Mouse (Mus musculus) left cerebral cortex, postnatal 4 days (tissue): Measurements from ENCODE around the gene Lgr5. TPM values are rescaled to one million over a fixed set of nuclear protein-coding genes. Genes with fewer than 3 reads are reported as not detected.

ENCODE experiments used
- DNase-seq: peaks from one replicate; pipeline ENCODE4 v3.0.0-alpha.2; 2022
- intact Hi-C: fragments of 180-260 bp; cut with DNase I; formaldehyde crosslinking; loops from one replicate; pipeline ENCODE4 v1.15.1; 2025
- total RNA-seq, 2 experiments: library from RNA; stranded (reverse); gene quantifications; 2 replicates each; pipeline ENCODE4 v1.2.3; 2021

Gene Lgr5
- total RNA-seq, 2 experiments from 2014 or later: 1.1 to 1.4 TPM

DNA sequence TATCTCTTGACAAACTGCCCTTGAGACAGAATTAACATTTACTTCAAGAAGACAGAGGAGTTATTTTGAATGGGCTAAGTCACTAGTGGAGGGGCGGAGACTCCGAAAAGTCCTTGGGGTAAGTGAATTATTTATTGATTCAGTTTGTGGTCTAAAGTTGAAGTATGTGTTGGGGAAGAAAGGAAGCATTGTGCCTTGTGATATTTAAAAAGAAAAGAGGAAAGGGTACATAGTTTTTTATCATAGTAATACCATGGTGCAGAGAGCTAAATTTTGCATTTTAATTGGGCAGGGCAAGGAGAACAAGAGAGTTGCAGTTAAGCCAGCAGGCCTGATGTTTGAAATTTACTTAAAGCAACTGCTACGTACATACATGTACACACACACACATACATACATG is 68.7 kb downstream of the Lgr5 start:
- intact Hi-C loops: no loop called here
- no peak for DNase-seq

DNA sequence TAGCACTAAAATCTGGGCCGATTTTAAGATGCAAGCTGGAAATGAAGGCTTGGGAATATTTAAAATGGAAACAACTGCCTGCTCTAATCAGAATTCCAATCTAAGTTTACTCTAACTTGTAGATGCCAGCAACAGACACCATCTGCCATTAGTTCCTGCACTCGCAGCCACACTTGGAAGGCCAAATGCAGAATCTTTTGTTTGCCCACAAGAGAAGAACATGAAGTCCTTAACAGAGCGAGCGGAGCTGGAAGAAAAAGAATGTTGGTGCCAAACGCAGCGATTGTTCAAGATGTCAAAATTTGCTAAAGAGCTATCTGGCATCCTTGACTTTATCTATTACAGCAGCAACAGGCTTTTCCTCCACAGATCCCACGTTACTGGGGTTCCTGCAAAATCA is 72.1 kb downstream of the Lgr5 start:
- DNase-seq: no peak
- intact Hi-C loops: no loop called here

DNA sequence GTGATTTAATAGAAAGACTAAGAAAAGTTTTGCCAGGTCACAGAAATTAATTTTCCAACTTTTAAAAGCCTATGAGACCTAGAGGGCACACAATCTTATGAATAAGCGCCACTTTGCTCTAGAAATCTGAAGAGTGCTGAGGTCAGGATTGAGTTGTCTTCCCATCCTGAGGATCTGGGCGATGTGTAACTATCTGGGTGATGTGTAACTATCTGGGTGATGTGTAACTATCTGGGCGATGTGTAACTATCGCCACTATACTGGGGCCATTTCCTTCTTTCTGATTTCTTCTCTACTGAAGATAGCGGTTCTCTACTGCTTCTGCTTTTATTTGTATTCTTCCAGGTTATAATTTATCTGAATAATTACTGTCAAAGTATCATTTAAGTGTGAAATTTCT is 76.6 kb downstream of the Lgr5 start:
- intact Hi-C loops: no loop called here
- DNase-seq: no peak

DNA sequence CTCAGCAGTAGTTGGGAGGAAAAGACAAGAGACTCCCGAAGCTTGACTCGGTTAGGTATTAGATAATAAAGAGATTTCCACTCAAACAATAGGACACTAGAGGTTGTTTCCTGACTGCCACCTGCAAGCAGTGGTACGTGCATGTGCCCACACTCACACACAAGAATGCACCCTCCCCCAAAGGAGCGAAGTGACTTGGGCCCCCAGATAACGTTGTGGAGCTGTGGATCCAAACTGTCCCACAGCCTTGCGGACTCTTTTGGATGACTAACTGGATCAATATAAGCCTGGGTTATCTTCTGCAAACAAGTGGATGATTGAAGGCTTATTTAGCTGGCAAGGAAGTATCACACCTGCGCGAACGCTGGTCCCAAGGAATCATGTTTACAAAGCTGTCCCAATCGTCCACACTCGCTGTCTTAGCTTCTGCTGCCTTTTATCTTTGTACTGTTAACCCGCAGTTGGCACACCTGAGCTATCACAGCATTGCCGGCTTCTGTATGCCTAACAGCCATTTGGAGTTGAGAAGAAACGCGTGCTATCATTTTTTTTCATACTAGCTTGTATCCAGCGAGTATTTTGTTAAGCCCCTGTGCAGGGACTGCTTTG is 81.8 kb downstream of the Lgr5 start:
- DNase-seq: no peak
- intact Hi-C loops: no loop called here

DNA sequence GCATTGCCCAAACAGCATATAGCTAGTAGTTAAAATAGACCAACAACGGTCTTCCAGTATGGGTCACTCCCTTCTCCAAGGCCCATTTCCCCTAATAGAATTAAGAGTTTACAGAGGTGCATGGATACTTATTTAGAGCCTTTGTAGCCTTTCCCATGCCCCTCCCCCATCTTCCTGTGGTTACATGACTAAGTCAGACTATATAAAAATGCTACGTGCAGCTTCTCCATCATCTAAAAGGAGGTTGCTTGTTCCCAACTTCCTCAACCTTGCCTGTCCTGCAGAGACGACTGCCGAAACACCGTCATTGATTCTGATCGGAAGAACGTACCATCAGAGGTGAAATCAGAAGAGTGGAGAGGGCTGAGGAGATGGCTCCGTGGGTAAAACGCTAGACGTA is 82.4 kb downstream of the Lgr5 start:
- no peak for DNase-seq

DNA sequence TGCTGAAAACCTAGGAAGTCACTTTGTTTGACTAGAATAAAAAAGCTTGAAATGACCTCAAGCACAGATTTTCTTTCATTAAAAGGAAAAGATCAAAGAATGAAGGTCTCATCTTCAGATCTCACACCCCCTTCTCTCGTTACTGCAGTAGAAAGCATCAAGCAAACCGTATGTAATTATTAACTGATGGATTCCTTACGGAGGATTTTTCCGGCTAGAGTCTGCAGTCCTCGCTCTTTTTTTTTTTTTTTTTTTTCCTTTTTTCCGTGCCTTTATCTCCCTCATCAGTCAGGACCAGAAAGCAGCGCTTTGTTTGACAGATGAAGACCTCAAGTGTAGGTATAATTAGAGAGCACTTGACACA is 93.8 kb downstream of the Lgr5 start:
- DNase-seq: no peak
- intact Hi-C loops: no loop called here

More for the DNA sequence above, 82.4 kb downstream of the Lgr5 start:
- intact Hi-C loops: no loop called here

DNA sequence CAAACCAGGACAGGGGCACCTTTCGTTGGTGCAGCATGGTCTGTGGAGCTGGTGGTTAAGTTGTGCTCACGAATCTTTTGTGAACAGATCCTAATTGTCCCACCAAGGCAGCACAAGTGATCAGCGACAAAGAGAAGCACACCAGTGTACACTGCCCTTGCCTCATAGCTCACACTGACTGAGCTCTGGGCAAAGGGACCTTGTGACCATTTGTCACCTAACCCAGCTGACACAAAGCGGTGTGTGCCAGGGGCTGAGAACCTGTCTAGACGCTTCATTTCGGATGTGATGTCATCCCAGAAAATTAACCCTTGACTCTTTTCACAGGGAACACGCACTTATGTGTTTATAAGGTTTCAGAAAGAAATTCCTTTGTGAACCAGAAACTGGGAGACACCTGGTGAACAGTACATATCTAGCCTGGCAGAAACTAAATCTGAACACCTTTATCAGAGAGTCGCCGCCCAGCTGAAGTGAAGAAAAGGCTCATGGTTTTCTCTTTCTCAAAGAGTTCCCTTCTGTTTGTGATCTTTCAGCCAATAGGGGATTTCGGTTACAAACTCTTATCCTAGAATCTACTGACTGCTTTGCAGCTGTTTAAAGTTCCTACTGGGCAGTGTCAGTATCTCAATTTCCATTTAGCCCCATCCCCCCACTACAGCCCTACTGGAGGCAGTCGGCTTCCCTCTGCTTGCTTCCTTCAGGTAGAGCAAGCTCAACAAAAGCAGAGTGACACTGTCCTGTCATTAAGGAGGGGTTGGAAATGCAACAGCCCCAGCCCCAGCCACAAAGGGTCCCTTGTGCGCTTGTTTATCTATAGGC is 94.4 kb downstream of the Lgr5 start:
- DNase-seq: no peak
- intact Hi-C loops: no loop called here

DNA sequence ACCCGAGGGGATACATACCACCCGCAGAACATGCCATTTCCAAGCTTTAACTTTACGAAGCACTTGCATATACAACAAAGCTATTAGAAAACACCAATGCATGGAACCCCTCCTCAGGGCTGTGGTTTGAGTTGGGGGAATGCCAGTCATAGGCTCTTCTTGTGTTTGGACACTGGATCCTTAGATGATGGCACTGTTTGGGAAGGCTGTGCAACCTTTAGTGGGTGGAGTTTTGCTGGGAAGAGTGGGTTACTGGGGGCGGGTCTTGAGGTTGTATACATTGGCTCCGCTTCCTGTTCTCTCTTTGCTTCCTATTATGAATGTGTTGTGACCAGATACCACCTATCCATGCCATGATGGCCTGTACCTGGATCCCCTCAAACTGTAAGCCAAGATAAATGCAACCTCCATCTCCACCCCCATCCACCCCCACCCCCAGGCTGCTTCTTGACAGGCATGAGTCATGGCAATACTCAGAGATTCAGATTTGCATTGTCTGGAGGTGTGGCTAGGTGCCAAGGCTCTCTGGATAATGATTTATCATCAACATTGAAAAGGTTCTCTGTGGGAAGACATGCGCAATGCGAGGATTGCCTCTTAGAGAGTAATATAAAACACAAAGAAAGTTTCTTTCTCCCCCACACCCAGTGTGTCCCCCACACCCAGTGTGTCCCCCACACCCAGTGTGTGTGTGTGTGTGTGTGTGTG is 95.6 kb downstream of the Lgr5 start:
- DNase-seq: no peak
- intact Hi-C loops: no loop called here

DNA sequence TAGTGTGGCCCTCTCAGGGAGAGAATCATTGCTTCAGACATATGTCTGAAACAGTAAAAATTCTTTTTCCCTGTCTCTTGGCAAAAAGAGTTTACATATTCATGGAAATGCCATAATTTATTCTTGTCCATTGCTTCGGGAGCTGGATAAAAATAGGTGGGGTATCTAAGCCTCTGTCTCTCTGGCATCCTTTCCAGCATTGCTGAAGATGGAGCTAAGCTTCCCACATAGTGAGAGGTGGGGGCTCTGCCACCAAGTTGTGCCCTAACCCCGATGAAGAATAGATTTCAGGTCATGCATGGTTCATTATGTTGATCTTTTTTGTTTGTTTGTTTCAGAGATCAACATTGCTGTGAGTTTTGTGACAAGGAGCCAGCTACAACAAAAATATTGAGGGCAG is 102.0 kb downstream of the Lgr5 start:
- DNase-seq: no peak
- intact Hi-C loops: no loop called here

DNA sequence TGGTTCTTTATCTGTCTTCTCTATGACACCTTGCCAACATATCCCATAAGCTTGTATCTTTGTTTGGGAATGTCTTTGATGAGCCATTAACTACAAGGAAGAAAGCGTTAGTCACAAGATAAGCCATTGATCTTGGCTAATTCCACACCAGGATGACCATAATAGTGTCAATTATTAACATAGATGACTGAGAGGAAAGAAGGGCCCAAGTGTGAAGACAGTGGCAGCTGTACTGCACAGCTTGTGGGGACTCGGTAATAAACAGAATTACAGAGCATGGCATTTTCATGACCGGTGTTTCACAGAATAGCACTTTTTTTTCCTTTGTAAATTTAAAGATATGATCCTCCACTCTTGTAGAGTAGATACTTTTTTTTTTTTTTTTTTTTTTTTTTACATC is 102.9 kb downstream of the Lgr5 start:
- intact Hi-C loops: no loop called here
- no peak for DNase-seq

DNA sequence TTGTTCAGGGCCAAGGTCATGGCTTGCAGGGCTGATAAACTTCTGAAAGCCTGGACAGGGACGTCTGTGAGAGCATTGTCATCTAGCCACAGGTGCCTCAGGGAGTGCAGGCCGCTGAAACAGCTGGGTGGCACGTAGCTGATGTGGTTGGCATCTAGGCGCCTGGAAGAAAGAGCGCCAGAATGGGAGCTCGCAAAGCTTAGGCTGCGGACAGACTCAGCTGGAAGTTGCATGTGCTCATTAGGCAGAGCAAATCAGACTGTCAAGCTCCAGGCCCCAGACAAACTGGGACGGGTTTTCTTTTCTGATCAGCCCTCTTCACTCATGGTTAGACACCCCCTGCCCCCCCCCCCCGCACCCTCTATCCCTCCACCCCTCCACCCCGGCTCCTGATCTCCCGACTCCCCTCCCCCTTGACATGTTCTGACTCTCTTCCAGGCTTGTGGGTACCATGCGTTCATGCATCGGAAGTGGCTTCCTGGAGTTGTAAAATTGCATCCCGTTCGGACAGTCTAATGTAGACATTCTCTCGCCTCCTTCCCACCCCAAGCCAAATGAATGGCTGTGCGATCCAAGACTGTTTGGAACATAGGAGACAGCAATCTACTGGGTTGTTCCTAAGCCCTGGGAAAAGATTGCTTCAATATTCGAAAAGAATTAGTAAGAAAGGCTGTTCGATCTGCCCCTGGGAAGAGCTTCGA is 109.0 kb downstream of the Lgr5 start:
- peak; percentile 32 for DNase-seq
- intact Hi-C loops: no loop called here

DNA sequence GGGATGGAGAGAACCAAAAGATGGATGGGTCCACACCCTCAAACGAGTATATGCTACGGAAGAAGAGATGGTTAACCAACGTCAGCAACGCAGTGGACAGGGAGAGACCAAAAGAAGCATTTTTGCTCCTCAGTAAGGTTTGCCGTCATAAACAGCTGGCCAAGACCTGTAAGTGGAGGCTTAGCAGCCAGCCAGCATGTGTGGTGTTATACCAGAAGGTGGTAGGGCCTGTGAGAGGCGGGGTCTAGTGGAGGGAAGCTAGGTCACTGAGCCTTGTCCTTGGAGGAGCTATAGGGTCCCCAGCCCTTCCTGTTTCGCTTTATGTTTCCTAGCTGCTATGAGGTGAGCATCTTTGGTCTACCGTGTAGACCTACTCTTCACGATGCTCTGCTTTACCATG is 111.1 kb downstream of the Lgr5 start:
- DNase-seq: no peak
- intact Hi-C loops: no loop called here

DNA sequence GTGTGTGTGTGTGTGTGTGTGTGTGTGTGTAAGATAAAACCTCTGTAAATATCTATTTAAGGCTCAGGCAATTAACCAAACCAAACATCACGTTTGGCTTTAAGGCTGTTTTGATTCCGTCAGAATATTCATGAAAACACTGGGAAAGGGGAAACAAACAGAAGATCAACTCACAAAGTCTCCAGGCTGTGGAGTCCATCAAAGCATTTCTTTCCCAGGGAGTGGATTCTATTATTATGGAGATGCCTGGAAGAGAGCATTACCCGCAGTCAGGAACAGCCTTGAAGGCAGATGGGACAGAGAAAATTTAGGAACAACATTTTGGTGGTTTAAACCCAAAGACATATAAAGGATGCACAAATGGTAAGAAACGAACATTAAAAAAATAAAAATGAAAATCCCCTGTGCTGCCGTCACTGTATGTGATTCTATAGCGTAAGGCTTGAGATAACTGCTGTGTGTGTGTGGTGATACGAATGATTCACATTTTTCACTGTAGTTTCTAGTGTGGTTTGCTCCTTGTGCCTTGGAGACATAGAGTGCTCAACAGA is 112.5 kb downstream of the Lgr5 start:
- intact Hi-C loops: no loop called here
- no peak for DNase-seq

DNA sequence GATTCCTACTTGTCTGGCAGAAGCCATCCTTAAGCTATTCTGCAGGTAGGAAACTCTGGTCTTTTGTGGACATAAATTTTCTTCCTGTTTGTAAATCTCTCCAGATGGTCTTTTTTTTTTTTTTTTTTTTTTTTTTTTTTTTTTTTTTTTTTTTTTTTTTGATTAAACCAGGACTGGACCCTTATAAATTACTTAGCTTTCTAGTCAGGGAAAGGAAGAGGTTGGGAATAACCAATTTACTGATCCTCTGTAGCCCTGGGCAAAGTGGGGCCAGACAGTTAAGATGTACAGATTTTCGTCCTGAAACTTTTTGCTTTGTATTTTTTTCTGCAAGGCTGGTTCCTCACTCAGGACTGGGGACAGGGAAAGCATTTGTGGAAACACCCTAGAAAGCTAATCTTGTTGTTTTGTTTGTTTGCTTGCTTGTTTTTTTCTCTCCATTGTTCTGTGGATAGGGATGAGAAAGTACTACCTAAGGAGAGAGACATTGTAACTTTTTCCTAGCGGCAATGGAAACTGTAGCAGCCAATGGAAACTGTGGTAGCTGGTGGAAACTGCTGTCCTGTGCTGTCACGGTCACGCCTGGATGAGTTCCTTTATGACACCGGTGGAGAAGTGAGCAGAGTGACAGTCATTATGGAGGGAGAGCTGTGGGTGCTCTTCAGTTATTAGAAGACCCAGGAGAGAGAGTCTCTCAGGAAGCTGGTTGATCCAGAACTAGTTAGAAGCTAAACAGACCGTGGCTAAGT is 114.2 kb downstream of the Lgr5 start:
- intact Hi-C loops: no loop called here
- no peak for DNase-seq

DNA sequence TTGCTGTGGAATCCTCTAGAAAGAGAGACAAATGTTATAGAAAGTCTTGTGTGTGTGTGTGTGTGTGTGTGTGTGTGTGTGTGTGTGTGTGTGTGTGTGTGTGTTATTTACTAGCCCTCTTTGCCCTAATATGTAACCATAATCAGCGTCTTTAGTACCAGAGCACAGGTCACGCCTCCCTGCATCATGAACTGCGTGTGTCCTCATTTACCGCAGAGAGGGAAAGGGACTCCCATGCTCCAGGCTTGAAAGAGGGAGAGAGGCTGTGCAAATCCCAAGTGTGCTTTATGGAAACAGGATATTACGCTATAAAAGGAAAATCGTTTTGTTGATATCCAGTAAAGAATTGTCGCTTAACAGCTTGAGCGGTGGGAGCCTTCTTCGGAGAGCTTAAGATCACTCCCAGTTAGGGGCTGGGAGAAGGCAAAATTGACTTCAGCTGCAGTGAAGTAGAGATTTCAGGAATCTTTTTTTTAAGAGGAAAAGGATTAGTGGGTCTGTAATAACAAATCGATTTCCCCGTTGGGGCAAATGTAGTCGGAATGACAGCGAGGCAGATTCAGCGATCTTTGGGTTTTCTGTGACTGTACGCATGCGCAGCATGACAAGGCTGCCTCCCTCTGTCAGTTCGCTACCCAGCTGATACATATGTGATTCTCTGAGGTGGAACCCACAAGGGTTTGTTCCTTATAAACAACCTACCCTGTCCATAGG is 116.8 kb downstream of the Lgr5 start:
- intact Hi-C loops: no loop called here
- DNase-seq: no peak

DNA sequence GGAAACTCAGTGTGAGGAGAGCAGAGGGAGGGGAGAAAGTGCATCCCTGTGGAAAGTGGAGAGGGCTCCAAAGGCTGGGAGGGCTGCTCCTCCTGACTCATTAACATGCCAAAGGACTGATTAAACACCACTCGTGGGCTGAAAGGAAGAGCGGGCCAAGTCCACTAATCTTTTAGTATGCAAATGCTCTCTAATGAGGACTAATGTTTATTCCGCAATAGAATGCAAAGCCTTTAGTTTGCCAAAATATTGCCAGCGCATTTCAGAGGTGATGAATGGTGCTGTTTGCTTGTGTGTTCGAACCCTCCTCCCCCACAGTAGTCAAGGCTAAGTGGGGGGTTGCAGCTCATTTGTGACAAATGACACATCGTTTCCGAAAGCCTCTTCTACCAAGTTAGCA is 118.5 kb downstream of the Lgr5 start:
- intact Hi-C loops: no loop called here
- peak; percentile 6 for DNase-seq

DNA sequence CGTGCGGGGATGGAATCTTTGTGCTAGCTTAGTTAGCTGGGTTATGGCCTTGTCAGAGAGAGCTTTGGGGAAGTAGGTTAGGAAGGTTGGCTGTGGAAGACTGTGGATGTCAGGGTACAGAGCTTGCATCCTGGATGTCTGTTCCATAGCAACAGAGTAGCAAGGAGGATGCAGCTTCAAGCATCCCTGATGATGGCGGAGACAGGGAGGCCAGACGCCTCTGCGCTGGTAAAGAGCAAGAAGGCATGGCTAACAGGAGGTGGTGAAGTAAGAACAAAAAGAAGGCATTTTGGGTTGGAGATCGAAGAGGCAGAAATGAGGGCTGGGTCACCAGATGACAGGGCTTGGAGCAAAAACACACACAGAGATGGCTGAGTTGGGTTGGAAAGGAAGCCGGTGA is 118.9 kb downstream of the Lgr5 start:
- intact Hi-C loops: no loop called here
- DNase-seq: no peak

DNA sequence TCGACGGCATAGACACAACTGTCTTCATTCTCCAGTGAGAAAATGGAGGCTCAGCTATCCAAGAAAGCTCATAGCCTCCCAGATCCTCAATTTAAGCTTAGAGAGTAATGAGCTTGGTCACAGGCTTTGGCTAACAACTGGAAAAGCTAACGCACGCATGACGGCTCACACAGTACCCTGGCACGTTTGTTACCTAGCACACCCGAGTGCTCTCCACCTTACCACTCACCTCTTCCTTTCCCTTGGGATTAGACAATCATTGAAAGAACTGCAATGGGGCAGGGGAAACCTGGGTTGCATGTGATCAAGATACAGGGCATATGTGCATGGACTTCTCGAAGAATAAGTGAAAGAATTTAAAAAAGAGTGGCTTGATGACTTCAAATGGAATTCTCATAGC is 119.6 kb downstream of the Lgr5 start:
- no peak for DNase-seq
- intact Hi-C loops: no loop called here

DNA sequence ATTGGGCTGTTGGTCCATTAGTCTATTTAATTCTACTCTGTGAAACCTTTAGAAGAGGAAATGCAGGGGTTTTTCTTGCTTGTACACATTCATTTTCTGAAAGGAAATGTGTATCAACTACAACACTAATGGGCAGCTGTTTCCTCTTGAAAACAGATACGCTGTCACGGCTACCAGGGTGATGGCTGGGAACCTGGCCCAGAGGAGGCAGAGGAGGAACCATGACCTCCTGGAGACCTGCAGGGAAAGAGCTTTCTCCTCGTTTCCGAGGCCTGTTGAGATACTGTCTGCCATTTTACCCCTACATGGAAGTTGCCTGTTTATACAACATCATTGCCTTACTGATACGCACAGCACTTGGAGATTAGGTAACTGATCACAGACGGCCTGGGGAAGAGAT is 121.8 kb downstream of the Lgr5 start:
- DNase-seq: no peak
- intact Hi-C loops: no loop called here

DNA sequence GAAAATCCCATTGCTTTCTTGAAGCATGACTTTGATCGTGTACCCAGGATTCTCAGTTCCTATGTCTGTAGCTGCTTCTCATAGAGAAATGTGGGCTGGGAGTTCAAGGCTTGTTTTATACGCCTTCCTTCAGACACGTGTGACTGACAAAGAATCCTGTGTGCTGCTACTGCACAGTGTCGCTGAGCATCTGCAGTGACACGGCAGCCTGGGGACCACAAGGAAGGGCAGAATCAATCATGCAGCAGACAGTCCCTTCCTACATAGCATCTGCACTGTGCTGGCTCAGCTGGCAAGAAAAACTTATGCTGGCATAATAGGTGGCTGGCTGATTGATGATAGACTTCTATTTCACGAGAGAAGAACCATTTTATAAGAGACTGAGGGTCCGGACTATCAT is 122.5 kb downstream of the Lgr5 start:
- intact Hi-C loops: no loop called here
- DNase-seq: no peak
